Mouse (Mus musculus) heart, postnatal 0 days (tissue): Measurements from ENCODE around the gene Lrrc17. TPM values are rescaled to one million over a fixed set of nuclear protein-coding genes. Genes with fewer than 3 reads are reported as not detected.
A peak's percentile ranks its signal among the peaks of the same experiment; 100 is the strongest.

Experiments used
- ATAC-seq: fragments of 200-750 bp; cut with Nextera tagmentation; 2 replicates; pipeline ENCODE4 v1.8.0; 2017; ENCODE audit warnings: low read depth, moderate number of reproducible peaks, moderate library complexity; ENCODE audit not compliant: insufficient read depth
- DNase-seq: peaks from one replicate; pipeline ENCODE4 v3.0.0-alpha.2; 2016; ENCODE audit warnings: low spot score
- H3K27ac ChIP-seq: fragments of 300-500 bp; sonication (generic); 2 replicates; pipeline ENCODE4 v1.5.1; 2014; ENCODE audit warnings: low read depth, mild to moderate bottlenecking
- H3K27me3 ChIP-seq: fragments of 300-500 bp; sonication (generic); 2 replicates; pipeline ENCODE4 v1.6.1; 2014; ENCODE audit warnings: low read length, mixed read lengths; ENCODE audit not compliant: control insufficient read depth, insufficient read depth
- H3K36me3 ChIP-seq: fragments of 300-500 bp; sonication (generic); replicated peaks from 2 replicates; pipeline ENCODE4 v1.6.1; 2014; ENCODE audit warnings: low read length, mixed read lengths; ENCODE audit not compliant: control insufficient read depth, insufficient read depth
- H3K4me1 ChIP-seq: fragments of 300-500 bp; sonication (generic); 2 replicates; pipeline ENCODE4 v1.6.1; 2014; ENCODE audit warnings: antibody characterized with exemption; ENCODE audit not compliant: control insufficient read depth, insufficient read depth
- H3K4me2 ChIP-seq: fragments of 300-500 bp; sonication (generic); 2 replicates; pipeline ENCODE4 v1.6.1; 2014; ENCODE audit warnings: low read depth, mild to moderate bottlenecking, low read length, moderate library complexity
- H3K4me3 ChIP-seq: fragments of 300-500 bp; sonication (generic); 2 replicates; pipeline ENCODE4 v1.5.1; 2014; ENCODE audit warnings: low read depth, low read length
- H3K9ac ChIP-seq: fragments of 300-500 bp; sonication (generic); replicated peaks from 2 replicates; pipeline ENCODE4 v1.6.1; 2014; ENCODE audit warnings: low read depth, low read length, mixed read lengths
- H3K9me3 ChIP-seq: fragments of 300-500 bp; sonication (generic); replicated peaks from 2 replicates; pipeline ENCODE4 v1.6.1; 2016; ENCODE audit warnings: low read length; ENCODE audit not compliant: control insufficient read depth
- CTCF ChIP-seq: IDR thresholded peaks from 2 replicates; pipeline ENCODE4 v1.5.1; 2016; ENCODE audit warnings: antibody characterized with exemption, control low read depth, low read depth
- EP300 ChIP-seq: IDR thresholded peaks from 2 replicates; pipeline ENCODE4 v1.6.1; 2016; ENCODE audit warnings: antibody characterized with exemption, low read depth
- WGBS: fragments of 180-500 bp; shearing (Covaris S2); extraction: QIAGEN DNeasy Blood & Tissue Kit; methylation state at CpG from one replicate; pipeline ENCODE4 v1.1.7; 2014; 5-methylcytosine and 5-hydroxymethylcytosine counted together
- polyA plus RNA-seq: library from polyadenylated mRNA; unstranded; fragments of >200 nt; fragmentation: Nextera tagmentation; extraction: Ambion mirVana; gene quantifications from 2 replicates; pipeline ENCODE4 v1.2.1, GENCODE M21; 2015
- total RNA-seq: library from RNA; depleted of rRNA; stranded (reverse); fragments of >200 nt; gene quantifications from 2 replicates; pipeline ENCODE4 v1.2.3, GENCODE M21; 2014; ENCODE audit warnings: low replicate concordance

Gene Lrrc17
- total and polyA plus RNA-seq, 2 experiments from 2014 or later: 12.3 to 17.5 TPM

DNA sequence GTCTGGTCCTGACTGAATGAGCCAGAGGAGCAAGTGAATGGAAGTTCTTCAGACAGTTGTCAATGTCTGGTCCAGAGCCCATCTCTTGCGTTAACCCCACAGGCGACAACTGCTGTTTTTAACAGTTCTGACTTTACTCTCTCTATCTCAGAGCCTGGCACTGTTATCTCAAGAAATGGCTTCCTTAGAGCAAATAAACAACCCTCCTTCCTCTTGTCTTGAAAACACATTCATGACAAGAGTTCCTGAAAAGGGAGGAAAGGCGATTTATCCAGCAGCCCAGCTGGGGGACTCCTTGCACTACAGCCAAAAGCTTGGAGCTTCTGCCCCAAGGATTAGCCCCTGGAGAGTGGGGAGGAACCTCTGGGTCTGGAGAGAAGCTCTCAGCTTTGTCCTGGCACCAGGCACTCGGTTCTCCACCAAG lies 15.9 kb upstream of the Lrrc17 start:
- DNase-seq (no peak), ATAC-seq (no peak; the same call in 1 of the 2 replicates)
- H3K4me3 ChIP-seq: no peak overlapping the region
- H3K4me1 ChIP-seq: no peaks in the 10 kb centered on the region
- TF ChIP-seq CTCF: no peak
- TF ChIP-seq EP300: no peak
- H3K27me3 ChIP-seq: no peaks in the 10 kb centered on the region
- H3K4me2 ChIP-seq: no peak overlapping the region
- H3K36me3 ChIP-seq: no peaks in the 10 kb centered on the region
- H3K27ac ChIP-seq: peak overlapping the region; percentile 59; the same call in 1 of the 2 replicates
- no peak overlapping the region for H3K9ac ChIP-seq
- 35% methylated on average over 4 of the region's 4 CpGs for WGBS
- H3K9me3 ChIP-seq: 0 out of 2 replicates have a peak, but pooled peaks cover 7% of the 10 kb centered on the region

DNA sequence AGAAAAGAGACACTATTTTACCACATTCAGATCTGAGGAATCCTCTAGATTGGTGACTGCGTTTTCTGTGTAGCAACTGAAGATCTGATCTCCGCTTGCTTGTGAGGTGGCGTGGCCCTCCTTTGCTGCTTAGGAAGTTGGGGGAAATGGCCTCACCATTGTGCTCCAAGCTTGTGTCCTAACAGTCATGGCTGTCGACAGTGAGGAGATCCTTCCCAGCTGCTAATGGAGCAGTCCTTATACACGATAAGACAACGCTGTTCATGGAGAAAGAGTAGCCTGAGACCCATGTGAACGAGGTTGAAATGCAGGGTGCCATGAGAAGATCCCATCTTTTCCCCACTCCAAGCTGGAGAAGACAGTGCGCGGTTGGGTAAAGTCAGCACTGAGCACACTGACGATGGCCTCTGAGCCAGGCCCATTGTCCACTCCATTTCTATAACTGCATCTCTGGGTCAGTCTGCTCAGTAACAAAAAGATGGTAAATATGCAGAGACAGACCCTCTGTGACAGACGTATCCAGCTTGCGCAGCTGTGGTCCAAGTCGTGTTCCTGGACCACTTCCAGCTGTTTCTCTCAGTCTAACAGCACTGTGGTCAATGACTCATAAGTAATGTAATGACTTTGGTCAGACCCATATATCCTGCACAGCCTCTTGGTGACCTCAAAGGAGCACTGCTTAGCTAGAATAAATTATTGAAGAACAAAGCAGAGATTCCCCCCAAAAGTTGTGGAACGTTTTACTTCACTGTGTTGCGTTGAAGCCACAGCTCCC lies 15.1 kb upstream of the Lrrc17 start:
- peak; percentile 78 for ATAC-seq
- Histone ChIP-seq H3K4me1 (no peaks in the 10 kb centered on the region), H3K9me3 (0 out of 2 replicates have a peak, but pooled peaks cover 7% of the 10 kb centered on the region), H3K9ac (no peak overlapping the region), H3K27me3 (no peaks in the 10 kb centered on the region), H3K27ac (peak overlapping the region; percentile 59), H3K4me3 (no peak overlapping the region), H3K4me2 (no peak overlapping the region), H3K36me3 (no peaks in the 10 kb centered on the region)
- no peak for TF ChIP-seq CTCF
- no peak for TF ChIP-seq EP300
- WGBS: 66% methylated on average over 15 of the region's 15 CpGs
- DNase-seq: no peak

DNA sequence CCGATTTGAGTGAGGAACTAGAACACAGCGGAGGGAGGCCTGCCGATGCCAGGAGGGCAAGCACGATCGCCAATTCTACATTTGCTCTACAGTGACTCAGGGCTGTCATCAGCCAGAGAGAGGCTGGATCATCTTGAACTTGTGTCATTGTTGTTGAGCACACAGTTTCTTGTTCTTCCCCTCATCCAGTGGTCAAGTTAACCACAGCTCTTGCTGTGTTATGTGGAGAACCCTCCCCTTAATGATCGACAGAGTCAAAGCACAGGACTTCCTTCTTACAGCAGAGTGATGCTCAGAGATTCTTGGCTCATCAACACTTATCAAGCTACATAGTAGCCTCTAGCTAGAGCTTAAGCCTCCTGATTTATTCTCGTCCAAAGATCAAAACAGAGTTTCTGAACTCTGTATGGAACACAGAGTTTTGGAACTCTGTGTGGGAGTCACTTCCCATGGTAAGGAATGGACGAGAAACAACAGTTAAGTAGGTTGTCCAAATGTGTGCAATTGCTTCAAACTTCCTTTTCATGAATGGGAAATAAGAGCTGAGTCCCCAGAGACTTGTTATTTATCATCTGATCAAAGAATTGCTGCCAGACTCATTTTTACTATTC lies 14.1 kb upstream of the Lrrc17 start:
- no peaks in the 10 kb centered on the region for H3K36me3 ChIP-seq
- no peak overlapping the region for H3K9ac ChIP-seq
- 73% methylated on average over 8 of the region's 8 CpGs for WGBS
- H3K4me2 ChIP-seq: no peak overlapping the region
- TF ChIP-seq CTCF (no peak), EP300 (no peak)
- DNase-seq: no peak
- no peaks in the 10 kb centered on the region for H3K27me3 ChIP-seq
- H3K27ac ChIP-seq: peak overlapping the region; percentile 30
- H3K9me3 ChIP-seq: 0 out of 2 replicates have a peak, but pooled peaks cover 7% of the 10 kb centered on the region
- H3K4me3 ChIP-seq: no peak overlapping the region
- H3K4me1 ChIP-seq: no peaks in the 10 kb centered on the region
- ATAC-seq: no peak

DNA sequence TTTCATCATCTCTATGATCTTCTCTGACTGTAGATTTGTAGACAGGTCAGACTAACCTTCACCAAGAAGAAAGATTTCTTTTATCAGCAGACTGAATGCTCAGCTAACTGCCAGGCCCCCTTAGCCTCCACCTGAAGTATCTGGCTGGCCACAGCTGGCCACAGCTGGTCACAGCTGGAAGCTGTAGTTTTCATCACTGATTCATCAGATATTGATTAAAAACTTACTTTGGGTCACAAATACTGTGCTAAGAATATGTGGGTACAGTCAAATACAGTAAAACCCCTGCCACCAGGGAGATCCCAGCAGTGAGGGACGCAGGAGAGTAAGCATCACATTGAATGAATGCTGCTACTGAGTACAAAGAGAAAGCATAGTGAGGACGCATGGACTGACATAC lies 11.2 kb upstream of the Lrrc17 start:
- Histone ChIP-seq H3K4me2 (no peak overlapping the region), H3K27me3 (no peaks in the 10 kb centered on the region), H3K4me3 (no peak overlapping the region), H3K9ac (no peak overlapping the region), H3K36me3 (no peaks in the 10 kb centered on the region), H3K27ac (no peak overlapping the region), H3K4me1 (no peaks in the 10 kb centered on the region), H3K9me3 (0 out of 2 replicates have a peak, but pooled peaks cover 7% of the 10 kb centered on the region)
- TF ChIP-seq CTCF (no peak), EP300 (no peak)
- no peak for DNase-seq
- WGBS: 83% methylated on average over 2 of the region's 2 CpGs
- ATAC-seq: no peak

DNA sequence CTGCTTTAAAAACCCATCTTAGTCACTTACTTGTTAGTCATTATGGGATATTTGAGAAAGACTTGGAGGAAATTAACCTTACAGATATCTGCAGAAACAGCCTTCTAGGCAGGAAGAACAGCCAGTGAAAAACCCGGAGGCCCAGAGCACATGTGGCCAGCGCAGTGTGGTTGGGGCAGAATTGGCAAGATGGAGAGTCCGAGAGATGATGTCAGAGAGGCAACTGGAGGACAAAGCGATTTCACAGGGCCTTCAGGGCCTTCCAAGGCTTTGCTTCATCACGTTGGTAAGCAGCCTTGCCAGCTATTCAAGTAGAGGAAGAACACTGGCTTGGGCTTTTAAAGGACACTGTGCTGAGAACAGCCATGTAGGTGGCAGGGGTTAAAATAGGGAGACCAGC lies 10.4 kb upstream of the Lrrc17 start:
- no peaks in the 10 kb centered on the region for H3K4me1 ChIP-seq
- H3K4me2 ChIP-seq: no peak overlapping the region
- no peak overlapping the region for H3K9ac ChIP-seq
- no peaks in the 10 kb centered on the region for H3K27me3 ChIP-seq
- no peak for ATAC-seq
- no peak for DNase-seq
- H3K4me3 ChIP-seq: no peak overlapping the region
- 75% methylated on average over 5 of the region's 5 CpGs for WGBS
- 0 out of 2 replicates have a peak, but pooled peaks cover 7% of the 10 kb centered on the region for H3K9me3 ChIP-seq
- H3K36me3 ChIP-seq: no peaks in the 10 kb centered on the region
- no peak overlapping the region for H3K27ac ChIP-seq
- no peak for TF ChIP-seq EP300
- no peak for TF ChIP-seq CTCF
